Mouse (Mus musculus) adipocyte (in vitro differentiated cells): Measurements from ENCODE around the gene Cxcl17.
"Not testable (repeated sequence)": the region's sequence is repeated elsewhere in the genome, so short reads cannot be mapped to it uniquely, and the experiment has no call there.

Experiments
- DNase-seq: peaks from one replicate; pipeline ENCODE4 v3.0.0-alpha.2; 2016; ENCODE audit warnings: low spot score

Cxcl17 gene

DNA sequence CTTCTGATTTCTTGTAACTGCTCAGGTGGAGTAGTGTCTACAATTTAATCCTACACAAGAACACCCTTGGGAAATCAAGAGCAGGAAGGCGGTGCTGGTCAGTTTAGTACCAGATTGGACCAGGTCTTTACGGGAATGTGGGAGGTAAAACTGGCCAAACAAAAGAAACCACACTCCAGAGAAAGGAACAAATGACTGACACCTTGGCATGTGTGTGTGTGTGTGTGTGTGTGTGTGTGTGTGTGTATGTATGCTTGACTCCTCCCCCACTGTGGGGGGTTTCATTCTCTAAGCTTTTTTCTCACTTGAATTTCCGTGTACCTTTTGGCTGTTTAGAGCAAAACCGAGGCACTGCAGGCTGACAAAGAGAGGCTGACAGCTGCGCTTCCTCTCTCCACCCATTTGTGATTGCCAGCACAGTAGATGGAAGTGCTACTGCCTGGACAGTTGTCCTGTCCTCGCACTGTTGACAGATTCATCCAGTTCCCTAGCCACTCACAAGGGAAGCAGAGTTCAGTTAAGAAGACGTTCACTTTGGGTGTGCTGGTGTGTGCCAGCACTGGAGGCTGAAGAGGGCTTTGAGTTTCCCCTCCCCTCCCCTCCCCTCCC lies at the start of gene Cxcl17:
Gene Cxcl17 (minus strand): TSS at position 54 of the 609 bp plus-strand sequence.
- no peak for DNase-seq

DNA sequence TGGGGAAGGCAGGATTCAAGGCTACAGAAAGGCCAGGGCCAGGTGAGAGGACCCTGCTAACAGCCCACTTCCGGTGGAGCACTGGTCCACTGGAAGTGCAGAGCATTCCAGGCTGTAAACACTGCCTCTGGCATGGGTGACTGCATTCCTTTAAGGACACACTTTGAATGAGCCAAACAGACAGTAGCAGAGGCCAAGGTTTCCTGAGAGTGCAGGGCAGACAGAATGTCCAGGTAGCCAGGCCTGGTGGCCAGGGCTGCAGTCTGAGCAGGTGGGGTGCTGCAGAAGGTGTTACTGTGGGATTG lies 49.3 kb upstream of the Cxcl17 start:
- not testable (repeated sequence) for DNase-seq

DNA sequence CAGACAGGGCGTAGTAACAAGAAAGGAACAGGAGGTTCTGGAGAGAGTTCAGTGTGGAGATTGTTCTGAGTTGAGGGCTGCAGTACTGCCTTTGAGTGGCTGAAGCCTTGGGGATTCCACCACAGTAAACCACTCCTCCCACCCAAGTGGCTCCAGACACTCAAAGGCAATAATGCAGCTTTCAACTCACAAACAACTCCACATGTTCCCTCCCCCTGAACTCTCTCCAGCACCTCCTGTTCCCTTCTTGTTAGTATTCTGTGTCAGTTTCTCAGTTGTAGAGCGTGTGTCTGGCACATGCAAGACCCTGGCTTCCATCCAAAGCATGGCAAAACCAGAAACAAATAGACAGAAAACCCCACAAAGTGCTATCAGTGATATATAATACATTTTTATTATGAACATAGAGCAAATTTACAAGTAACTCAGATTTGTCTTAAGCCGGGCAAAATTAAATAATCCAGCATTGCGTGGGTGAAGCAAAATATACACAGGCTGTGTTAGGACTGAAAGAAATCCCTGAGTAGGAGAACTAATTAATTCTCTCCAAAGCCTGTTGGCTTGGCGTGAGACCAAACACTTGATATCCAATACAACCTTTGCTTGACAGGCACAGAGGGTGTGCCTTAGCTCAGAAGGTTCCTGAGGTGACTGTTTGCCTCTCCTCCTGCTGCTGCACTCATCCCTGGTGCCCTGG lies 48.8 kb upstream of the Cxcl17 start:
- DNase-seq = peak; percentile 32

DNA sequence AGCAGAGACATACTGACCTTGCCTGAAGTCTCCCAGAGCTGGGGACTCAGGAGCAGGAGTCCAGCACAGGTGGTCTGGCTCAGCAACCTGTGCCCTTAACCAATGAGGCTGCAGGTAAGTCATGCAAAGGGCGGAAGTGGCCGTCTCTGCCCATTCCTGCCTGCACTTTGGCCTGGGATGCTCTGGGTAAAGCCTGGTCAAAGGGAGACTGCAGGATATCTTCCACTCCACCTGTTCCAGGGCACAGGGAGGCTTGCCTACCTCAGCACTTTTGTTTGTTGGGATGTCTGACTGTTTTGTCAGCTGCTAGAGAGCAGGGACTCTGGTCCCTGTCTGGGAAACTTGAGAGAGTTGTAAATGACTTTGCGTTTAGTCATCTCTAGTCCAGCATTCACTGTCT lies 39.4 kb upstream of the Cxcl17 start:
- DNase-seq = no peak

DNA sequence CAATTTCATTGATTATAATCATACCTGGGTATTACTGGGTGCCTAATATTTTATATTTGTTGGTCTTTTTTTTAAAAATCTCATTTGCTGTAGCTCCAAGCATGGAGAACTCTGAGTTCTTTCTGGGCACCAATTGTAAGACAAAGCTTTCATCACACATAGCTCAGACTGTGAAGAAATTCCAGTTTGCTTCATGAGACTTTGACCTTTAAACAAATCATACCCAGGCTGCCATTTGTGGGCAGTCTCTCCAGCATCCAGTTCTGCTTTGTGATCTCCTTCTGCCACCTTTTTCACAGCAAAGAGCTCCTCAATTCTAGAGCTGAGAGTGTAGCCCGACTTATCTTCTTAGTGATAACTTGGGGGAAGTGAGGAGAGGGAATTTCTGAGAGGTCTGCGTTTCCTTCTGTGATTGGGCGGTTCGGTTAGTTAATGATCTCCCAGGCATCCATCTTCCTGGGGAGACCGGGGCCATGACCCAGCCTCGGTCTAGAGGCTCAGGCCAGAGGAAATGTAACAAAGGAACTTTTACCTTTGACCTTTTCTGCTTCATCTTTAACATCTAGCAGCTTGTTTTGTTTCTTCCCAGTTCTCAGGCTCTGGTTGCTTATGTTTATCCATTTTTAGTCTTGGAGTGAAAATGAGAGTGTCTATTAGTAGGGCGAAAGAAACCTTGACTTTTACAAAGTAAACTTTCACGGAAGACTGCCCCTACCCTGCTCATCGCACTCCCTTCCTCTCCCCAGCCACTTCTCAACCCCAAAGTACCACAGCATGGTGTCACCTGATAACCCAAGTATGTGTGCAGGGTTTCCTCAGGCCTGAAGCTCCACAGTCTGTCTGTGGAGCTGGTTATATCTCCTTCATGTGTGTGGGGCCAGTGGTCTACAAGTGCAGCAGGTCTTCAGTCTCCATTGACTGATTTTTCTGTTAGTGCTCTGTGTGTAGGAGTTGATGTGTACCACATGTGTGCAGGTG lies 37.5 kb upstream of the Cxcl17 start:
- DNase-seq = peak; percentile 44

DNA sequence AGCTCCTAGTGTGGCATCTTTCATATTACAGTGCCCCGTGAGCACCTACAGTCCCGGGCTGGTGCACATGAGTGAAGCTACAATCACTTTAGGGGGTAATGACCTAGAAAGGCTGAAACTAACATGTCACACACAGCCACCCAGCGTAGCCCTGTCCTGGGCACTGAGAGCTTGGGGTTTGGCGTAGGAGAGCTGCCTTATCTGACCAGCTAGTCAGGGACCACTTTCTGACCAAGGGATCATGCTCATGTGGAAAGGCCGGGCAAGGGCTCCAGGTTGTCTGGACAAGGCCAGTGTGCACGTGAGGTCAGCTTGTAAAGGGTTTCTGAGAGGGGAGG lies 28.1 kb upstream of the Cxcl17 start:
- DNase-seq = no peak

DNA sequence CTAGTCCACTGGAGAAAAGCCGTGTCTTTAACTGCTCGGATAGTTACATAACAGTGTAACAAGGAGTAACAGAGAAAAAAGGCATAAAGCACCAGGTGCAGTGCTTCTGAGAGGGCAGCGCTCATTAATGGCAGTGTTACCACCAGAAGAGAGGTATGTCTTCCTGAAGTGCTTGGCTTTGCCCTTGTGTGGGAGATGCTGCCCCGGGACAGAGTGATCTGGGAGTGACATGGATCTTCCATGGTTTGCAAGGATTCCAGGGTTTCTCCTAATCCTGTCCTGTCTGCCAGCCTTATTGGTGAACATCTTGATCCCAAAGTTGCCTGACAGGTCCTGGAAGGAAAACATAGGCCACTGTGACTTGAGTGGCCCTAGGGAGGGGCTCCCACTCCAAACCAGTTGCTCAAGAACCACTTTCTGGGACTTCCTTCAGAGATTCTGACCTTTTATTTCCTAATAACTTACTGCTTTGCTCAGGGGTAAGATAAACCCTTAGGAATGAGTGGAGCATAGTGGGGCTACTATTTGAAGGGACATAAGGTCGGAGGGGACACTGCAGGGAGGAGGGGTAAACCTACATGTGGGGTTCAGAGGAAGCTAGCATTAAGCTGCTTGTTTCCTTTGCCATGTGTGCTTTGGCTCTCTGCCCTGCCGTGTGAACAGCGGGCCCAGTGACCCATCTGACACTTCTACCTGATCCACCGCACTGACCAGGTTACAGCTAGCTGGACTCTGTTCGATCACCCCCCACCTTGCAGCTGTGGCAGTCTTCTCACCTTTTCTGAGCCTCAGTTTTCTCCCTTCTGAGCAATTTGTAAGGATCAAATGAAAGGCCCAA lies 27.5 kb upstream of the Cxcl17 start:
- peak; percentile 9 for DNase-seq

DNA sequence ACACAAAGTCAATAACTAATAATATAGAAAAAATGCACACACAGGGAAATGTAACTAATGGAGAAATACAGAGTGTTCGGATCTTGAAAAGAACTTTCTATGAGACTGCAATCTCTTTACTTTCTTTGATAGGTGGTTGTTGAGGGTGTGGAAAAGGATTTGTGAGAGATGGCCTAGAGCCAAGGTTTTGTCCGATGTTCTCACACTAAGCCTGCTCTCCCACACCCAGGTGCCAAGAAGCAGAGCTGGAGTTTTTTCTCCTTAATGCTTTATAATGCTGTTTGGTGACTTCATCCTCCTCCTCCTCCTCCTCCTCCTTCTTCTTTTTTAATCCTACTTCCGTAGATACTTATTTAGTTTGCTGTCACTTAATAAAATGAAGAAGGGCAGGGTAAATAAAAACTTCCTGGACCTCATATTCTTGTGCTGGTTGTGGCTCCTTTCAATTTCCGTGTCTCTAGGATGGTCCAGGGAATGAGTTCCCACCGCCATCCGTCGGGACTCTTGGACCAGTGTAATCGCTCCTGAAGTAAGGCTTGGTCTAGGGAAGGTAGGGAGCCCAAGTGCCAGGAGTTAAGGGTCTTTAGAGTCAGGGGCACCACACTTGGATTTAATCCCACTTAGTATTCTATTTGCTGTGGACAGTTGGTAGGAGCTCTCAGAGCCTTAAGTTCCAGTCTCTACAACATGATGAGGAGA lies 26.6 kb upstream of the Cxcl17 start:
- no peak for DNase-seq

DNA sequence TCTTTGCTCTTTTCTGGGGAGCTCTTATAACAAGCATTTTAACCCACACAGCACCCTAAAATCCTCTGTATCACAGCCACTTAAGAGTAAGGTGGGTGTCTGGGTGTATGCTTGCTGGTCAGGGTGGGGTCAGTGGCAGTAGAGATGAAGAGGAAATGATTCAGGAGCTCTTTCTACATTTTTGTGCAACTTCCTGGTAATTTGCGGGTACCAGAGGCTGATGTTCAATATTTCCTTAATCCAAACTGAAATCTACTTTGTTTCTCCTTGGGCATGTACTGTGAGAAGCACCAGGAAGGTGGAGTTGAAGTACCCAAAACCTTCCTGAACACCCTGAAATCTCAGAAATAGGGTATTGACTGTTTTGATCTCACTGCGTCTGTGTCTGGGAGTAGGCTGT lies 24.0 kb upstream of the Cxcl17 start:
- no peak for DNase-seq

DNA sequence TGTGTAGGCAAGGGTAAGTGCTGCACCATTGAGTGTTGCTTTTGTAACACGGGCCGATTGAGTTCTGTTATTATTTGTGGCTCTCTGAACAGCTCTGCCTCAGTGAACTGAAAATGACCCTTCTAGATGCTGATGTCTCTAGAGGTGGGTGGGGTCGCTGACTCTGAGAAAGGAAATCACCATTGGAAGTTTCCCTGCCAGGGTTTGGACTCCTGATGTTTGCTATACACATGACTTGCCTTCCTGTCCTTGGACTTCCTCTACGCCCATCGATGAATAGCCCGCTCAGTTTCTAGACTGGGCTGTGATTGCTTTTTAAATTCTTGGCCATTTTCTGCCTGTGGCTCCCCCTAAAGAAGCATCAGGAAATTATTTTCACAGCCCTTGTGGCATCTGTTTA lies 23.5 kb upstream of the Cxcl17 start:
- DNase-seq = no peak

DNA sequence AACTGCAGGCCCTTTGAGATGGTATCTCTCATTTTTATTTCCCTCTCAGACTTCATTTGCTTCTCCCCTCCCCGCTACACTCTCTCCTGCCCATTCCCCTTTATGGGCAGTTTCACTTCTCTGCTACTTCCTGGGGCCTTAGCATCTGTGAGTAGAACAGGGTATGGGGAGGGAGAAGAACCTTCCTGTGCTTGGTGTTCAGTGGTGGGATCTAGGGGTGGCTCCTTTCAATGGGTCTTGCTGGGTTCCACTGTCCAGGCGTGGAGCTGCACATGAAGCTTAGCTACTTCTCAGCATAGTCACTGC lies 22.8 kb upstream of the Cxcl17 start:
- no peak for DNase-seq

DNA sequence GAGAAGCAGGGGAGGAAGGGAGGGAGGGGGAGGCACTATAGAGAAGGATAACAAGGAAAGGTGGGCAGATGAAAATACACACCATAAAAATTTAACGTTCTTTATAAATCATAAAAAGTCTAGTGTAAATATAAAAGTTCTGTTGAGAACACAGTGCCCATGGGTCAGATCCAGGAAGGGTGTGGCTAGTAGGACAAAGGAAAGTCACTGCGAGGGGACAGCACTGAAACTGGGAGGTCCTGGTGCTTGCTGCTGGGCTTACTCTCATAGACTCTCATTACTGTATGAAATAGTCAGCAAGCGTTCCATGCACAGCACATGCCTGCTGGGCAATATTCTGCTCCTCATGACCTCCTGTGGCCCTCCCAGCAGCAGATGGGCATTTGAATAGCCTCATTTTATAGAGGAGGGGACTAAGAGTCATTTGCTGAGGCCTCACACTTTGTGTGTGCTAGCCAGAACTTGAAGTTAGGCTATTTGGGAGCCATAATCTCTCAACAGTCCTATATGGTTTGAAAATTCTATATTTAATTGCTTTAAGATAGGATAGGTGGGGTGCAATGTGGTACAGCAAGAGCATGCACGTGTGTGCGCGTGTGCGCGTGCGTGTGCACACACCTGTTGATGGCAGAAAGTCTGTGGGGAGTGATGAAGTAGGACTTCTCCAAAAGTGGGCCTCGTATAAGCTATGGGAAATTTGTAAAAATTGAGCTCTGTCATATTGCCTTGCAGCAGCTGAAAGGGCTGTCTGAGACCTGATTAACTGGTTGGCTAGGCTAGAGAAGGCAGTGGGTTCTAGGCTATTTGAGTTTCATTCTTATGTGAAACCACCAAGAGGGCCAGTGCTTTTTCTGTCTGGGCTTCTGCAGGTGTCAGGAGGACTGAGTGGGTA lies 22.2 kb upstream of the Cxcl17 start:
- no peak for DNase-seq

DNA sequence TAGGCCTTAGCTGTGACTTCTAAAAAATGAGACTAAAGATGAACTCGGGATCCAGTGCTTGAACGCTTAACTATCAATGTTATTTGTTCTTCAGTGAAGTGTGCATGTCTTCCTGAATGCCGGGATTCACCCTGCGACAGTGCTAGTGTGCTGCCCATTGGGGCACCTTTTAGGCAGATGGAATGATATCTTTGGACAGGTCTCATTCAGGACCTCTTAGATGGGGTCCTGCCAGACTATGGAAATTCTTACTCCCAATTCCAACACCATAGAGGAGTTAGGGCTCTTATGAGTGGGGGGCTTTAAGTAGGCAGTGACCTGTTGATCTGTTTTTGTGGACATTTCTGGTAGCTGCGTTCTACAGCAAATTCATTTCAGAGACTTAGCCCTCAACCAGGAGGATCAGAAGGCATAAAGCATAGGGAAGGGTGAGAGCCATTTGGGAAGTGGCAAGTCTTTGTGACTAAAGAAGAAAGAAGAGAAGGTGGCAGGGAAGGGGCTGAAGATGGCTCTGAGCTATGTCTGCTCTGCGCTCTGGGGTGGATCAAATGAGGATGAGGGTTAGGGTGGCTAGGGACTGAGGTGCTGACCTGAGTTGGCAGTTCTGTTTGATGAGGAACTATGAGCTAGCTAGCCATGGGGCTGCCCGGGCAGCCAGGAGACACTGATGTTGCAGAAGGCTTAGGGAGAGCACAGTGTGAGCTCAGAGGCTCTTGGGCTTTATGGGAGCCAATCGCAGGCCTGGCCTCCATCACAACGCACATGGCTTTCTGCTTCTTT lies 21.3 kb upstream of the Cxcl17 start:
- no peak for DNase-seq

DNA sequence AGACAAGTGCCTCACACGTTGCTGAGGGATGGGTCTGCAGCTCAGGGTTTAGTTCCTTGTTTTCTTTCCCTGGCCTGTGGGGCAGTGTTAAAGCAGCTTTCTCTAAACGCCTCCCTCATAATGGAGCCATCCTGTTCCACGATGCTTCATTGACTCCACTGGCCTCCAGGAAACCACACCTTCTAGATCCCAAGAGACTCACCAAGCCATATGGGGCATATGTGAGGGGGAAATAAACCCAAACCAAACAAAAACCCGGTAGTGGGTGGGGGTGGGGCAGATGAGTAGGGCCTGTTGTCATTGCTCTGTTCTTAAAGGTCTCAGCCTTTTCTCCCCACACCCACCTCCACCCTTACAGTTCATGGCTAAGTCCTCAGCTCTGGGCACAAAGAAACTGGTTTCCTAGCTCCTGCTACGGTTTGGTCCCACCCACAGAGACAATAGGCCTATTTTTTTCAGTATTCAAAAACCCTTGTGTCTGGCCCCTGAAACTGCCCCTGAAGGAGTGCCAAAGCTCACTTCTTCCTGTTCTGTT lies 20.4 kb upstream of the Cxcl17 start:
- DNase-seq = no peak

DNA sequence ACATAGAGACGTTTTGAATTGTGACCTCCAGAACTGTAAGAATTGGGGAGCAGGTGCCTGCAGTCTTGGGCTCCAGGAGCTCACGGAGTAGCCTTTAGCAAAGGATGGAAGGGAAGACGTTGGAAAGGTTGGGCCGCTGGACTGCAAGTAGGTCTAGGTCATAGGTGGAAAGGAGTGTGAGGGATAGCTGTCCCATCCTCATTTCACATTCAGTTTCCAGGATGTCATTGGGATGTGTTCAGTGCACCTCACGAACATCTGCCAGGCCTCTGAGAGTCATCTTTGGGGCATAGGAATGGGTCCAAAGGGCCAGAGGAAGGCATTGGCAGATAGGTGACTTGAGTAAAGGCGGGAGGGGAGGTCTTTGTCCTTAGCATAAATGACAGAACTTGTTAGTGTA lies 19.7 kb upstream of the Cxcl17 start:
- no peak for DNase-seq

DNA sequence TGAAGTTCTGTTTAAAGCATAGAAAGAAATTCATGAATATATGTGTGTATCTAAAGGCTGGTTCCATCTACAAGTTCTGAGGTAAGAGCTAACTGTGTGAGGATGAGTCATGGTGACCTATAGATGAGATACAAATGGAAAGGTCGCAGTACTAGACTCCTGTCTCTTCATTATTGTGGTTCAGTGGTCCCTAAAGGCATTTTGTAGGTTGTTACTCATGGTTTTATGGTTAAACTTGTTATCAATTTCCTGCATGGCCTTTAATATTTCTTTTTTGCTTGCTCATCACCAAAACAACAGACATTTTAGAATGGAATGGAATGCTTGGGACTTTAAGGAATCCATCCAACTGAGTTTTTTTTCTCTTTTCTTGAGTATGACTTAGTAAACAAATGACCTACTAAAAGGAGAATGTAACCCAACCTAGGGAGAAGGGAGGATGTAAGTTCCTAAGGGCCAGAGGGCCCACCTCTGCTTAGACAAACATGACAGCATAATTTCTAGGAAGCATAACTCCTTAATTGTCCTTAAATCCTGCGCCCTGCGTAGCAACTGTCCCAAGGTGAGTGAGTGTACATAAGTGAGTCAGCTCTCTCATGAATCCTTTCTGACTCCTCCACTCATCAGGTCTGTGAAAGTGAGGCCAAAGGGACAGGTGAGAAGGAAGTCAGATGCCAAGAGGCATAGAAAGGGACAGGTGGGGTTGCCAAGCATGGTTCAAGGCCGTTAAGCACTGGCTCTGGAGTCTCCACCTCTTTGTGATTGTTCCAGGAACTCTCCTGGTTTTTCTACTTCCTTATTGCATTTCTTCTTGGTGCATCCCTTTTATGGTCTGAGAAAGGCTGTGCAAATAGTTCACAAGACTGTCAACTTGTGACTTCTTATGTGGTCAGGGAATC lies 17.4 kb upstream of the Cxcl17 start:
- DNase-seq = no peak

DNA sequence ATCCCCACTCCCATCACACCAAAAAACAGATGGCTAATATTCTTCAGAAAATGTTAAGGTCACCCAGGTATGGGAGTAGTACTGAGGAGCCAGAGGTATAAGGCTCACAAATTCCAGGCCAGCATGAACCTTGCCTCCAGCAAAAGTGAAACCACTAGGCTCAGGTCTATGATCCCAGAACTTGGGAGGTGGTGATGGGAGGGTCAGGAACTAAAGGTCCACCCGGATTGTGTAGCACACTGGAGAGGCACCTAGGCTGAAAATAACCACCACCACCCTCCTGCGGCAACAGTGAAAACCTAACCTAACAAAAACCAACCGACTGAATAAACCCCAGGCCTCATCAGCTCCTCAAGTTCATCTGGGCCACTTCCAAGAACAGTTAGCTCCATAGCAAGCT lies 15.6 kb upstream of the Cxcl17 start:
- DNase-seq = no peak

DNA sequence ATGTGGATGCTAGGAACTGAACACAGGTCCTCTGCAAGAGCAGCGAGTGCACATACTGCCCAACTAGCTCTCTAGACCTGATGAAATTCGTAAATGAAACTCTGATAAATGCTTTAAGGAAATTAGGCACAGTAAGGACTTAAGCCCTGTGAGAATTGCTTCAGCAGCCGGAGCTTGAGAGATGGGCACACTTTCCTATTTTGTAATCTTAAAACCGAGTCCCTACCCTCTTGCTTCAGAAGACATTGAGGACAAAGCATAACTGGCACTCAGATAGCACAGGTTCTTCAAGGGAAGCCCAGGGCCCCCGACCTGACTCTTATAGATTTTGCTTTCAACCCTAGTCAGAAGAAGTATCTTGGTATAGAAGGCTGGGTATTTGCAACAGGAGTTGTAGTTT lies 14.5 kb upstream of the Cxcl17 start:
- no peak for DNase-seq

DNA sequence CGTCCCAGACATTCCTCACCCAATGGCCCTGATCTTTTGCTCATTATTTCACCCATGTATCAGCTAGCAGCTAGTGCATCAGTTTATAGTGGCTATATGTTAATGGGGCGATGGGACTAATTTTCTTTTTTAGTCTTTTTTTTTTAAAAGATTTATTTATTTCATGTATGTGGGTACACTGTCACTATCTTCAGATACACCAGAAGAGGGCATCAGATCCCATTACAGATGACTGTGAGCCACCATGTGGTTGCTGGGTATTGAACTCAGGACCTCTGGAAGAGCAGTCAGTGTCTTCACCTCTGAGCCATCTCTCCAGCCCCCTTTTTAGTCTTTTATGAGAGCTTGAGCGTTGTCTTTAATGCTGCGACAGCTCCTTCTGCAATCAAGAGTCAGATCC lies 13.7 kb upstream of the Cxcl17 start:
- not testable (repeated sequence) for DNase-seq
